Mouse (Mus musculus) cortical plate, adult 2 months (tissue): ENCODE measurements at regions not wholly inside any gene's neighbourhood (a gene's known extent, or its start where the extent isn't known, plus 50 kb on each side); places are given as distances from the start of the nearest gene placed in this dataset.

Experiments
- H3K27ac ChIP-seq: fragments of 200-500 bp; 2 replicates; pipeline ENCODE4 v1.5.1; 2012; ENCODE audit warnings: low read length, control low read depth, inconsistent platforms; ENCODE audit not compliant: insufficient read depth
- H3K4me1 ChIP-seq: fragments of 200-500 bp; 2 replicates; pipeline ENCODE4 v1.6.1; 2011; ENCODE audit warnings: low read length; ENCODE audit not compliant: control insufficient read depth, insufficient read depth
- H3K4me3 ChIP-seq: fragments of 200-500 bp; 2 replicates; pipeline ENCODE4 v1.5.1; 2011; ENCODE audit warnings: mild to moderate bottlenecking, low read length, control low read depth; ENCODE audit not compliant: insufficient read depth
- CTCF ChIP-seq: fragments of 200-500 bp; IDR thresholded peaks from 2 replicates; pipeline ENCODE4 v1.5.1; 2011; ENCODE audit warnings: mild to moderate bottlenecking, control low read depth, low read length; ENCODE audit not compliant: insufficient read depth; ENCODE audit errors: extremely low read depth
- POLR2A ChIP-seq: fragments of 200-500 bp; IDR thresholded peaks from 2 replicates; pipeline ENCODE4 v1.6.1; 2011; ENCODE audit warnings: mild to moderate bottlenecking, low read length, control low read depth; ENCODE audit not compliant: insufficient read depth; ENCODE audit errors: extremely low read depth

DNA sequence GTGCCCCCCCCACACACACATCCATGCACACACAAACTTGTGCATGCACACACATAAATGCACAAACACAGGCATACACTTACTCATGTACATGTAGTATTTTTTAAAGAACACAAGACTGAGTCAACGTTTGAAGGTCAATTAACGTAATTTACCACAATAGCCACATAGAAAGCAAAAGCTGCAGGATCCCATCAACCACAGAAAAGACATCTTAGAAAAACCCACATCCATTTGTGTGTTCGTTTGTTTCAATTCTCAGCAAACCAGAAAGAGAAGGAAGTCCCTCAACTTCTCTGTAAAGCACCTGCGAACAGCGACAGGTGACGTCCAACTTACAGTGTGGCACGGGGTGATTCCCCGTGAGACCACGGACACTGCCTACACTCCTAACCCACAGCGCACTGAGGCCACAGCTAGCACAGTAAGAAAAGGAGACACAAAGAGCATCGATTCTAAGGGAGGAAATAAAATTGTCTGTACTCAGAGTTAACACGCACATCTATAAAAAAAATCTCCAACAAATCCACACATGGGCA is 53.8 kb downstream of the Dio3 start:
- Histone ChIP-seq H3K4me1 (no peaks in the 10 kb centered on the region), H3K27ac (no peak overlapping the region), H3K4me3 (no peak overlapping the region)
- no peak for TF ChIP-seq CTCF
- no peak for TF ChIP-seq POLR2A

DNA sequence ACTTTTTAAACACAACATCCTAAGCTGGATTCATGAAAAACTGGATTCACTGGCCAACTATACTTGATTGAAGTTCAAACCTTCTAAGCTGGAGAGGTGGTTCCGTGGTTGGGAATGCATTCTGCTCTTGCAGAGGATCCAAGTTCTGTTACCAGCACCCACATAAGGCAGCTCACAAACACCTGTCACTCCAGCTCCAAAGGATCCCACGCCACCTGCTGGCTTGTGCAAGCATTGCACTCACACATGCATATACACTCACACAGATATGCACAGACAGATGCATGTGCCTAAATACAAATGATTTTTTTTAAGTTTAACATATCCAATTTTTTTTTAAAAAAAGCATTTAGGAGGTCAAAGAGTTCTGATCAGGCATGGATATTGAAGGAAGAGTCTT is 55.7 kb downstream of the Dio3 start:
- TF ChIP-seq POLR2A (no peak), CTCF (no peak)
- no peaks in the 10 kb centered on the region for H3K4me1 ChIP-seq
- no peak overlapping the region for H3K27ac ChIP-seq
- H3K4me3 ChIP-seq = no peak overlapping the region

- no peak overlapping the region for H3K4me3 ChIP-seq
- no peak overlapping the region for H3K27ac ChIP-seq
- no peaks in the 10 kb centered on the region for H3K4me1 ChIP-seq
- TF ChIP-seq CTCF (no peak), POLR2A (no peak)
Observed at GRCm38 (mm10) chr12:110344280-110344827, 65.5 kb downstream of the Dio3 start.

DNA sequence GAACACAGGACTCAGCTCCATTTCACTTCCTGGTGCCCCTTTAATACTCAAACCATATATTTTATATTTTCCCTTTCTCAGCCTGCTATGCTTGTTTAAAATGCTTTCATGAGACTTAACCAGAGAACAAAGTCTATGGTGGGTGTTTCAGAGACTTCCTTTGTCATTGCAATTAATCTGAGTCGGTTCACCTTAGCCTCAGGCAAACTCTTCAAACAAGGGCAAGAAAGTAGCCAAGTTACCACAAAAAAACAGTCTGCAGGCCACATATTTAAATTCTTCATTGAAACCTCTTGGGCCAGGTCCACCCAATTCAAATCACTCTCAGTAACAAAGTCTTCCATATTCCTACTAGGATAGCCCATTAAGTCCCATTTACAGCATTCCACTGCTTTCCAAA is 70.8 kb downstream of the Dio3 start:
- Histone ChIP-seq H3K4me1 (no peaks in the 10 kb centered on the region), H3K4me3 (no peak overlapping the region), H3K27ac (no peak overlapping the region)
- TF ChIP-seq POLR2A (no peak), CTCF (no peak)

DNA sequence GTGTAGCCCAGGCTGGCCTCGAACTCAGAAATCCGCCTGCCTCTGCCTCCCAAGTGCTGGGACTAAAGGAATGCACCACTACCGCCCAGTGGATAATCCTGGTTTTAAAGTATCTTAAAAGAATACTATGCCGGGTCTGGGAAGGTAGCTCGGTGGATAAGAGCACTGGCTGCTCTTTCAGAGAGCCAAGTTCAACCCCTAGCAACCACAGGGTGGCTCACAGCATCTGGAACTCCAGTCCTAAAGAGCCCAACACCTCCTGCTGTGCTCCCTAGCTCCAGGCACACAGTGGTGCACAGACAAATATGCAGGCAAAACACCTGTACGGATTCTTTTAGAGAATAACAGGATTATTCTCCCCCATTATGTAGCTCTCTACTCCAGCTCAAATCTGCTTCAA is 77.0 kb downstream of the Dio3 start:
- no peak overlapping the region for H3K4me3 ChIP-seq
- H3K4me1 ChIP-seq = no peaks in the 10 kb centered on the region
- H3K27ac ChIP-seq = no peak overlapping the region
- no peak for TF ChIP-seq CTCF
- no peak for TF ChIP-seq POLR2A

GRCm38 (mm10) chr12:110367102-110367501 is 79.8 kb upstream of the Ppp2r5c start:
- Histone ChIP-seq H3K4me1 (no peaks in the 10 kb centered on the region), H3K27ac (no peak overlapping the region), H3K4me3 (no peak overlapping the region)
- no peak for TF ChIP-seq CTCF
- TF ChIP-seq POLR2A = no peak

- no peak overlapping the region for H3K4me3 ChIP-seq
- no peak for TF ChIP-seq POLR2A
- TF ChIP-seq CTCF = no peak
- H3K4me1 ChIP-seq = no peaks in the 10 kb centered on the region
- no peak overlapping the region for H3K27ac ChIP-seq
Observed at GRCm38 (mm10) chr12:110367822-110368221, 79.1 kb upstream of the Ppp2r5c start.

- no peak overlapping the region for H3K27ac ChIP-seq
- no peak overlapping the region for H3K4me3 ChIP-seq
- H3K4me1 ChIP-seq = no peaks in the 10 kb centered on the region
- no peak for TF ChIP-seq POLR2A
- TF ChIP-seq CTCF = no peak
Observed at GRCm38 (mm10) chr12:110371886-110372690, 74.8 kb upstream of the Ppp2r5c start.

DNA sequence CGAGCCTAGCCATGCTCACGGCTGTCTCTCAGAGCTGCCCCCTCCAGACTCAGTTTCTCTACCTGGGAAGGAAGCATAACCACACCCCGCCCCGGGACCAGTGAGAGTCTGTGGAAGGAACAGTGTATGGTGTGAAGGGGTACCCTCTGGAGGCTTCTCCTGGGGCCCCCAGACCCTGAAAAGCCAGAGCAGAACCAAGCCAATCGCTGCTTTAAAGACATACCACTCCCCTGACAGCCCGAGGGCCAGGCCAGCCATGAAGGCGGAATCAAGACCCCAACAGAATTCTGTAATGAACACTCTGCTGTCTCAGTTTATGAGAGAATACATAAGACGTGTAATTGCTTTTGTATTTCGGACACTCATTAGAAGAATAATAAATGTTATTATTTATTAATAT is 73.9 kb upstream of the Ppp2r5c start:
- Histone ChIP-seq H3K27ac (no peak overlapping the region), H3K4me1 (no peaks in the 10 kb centered on the region), H3K4me3 (no peak overlapping the region)
- TF ChIP-seq POLR2A (no peak), CTCF (no peak)
